Mouse (Mus musculus) bone marrow, adult 2 months (tissue): ENCODE results near the gene Prr15l.

Experiments used
- CTCF ChIP-seq: fragments of 200-500 bp; IDR thresholded peaks from 2 replicates; pipeline ENCODE4 v1.5.1; 2011; ENCODE audit warnings: low read length, control low read depth; ENCODE audit not compliant: control insufficient read depth, insufficient read depth
- POLR2A ChIP-seq: fragments of 200-500 bp; IDR thresholded peaks from 2 replicates; pipeline ENCODE4 v1.6.1; 2011; ENCODE audit warnings: low read depth, mild to moderate bottlenecking, control low read depth, low read length, borderline replicate concordance; ENCODE audit not compliant: control insufficient read depth

- TF ChIP-seq CTCF = no peak
- TF ChIP-seq POLR2A = no peak
Measured at GRCm38 (mm10) chr11:96973426-96973964, 45.6 kb downstream of the Prr15l start.
